In genomic region chr4:149888736-149889470, GRCm38 (mm10) we compare ENCODE assay signal across 9 mouse cellular contexts.
DNase-seq lines count a peak whose midpoint lies in the region.
"Had no signal": no experiment of that assay in that cellular context is flagged by ENCODE, and none has a peak within 500 bp of the region (broad histone marks: within the 10 kb centered on the region; RNA-seq: fewer than 3 reads in every experiment).

No protein-coding gene starts in this region.

- peak; percentile 24 for DNase-seq in adrenal gland, adult 2 months
- DNase-seq in adrenal gland, postnatal 10 days: no peak
- DNase-seq in CD4-positive helper T cell, adult 2 months (ENCODE audit: low read depth, low spot score): peak; percentile 62
- DNase-seq in kidney, adult 18-20 months: peak; percentile 41
- DNase-seq in lung, postnatal 10 days: peak; percentile 57
- DNase-seq in cerebellum, postnatal 25 days: no peak
- DNase-seq in ovary, adult 18-20 months (ENCODE audit: low spot score): no peak
- no peak for DNase-seq in layer of hippocampus, adult 11-12 months (ENCODE audit: low spot score)
- DNase-seq: cerebellum, adult 9-11 months had no signal

Comparison
In these comparisons a context has a peak if more than half of its experiments do, and no peak if none do; other contexts are left out.
1. DNase-seq: peak in adrenal gland, adult 2 months (single experiment), CD4-positive helper T cell, adult 2 months (single experiment), kidney, adult 18-20 months (single experiment) and lung, postnatal 10 days (single experiment); none in adrenal gland, postnatal 10 days (single experiment), cerebellum, postnatal 25 days (0 of 2), ovary, adult 18-20 months (single experiment) and layer of hippocampus, adult 11-12 months (single experiment).